Mouse (Mus musculus) cortical plate, adult 2 months (tissue): ENCODE data around the gene Ptprd.

Experiments
- CTCF ChIP-seq: fragments of 200-500 bp; IDR thresholded peaks from 2 replicates; pipeline ENCODE4 v1.5.1; 2011; ENCODE audit warnings: mild to moderate bottlenecking, control low read depth, low read length; ENCODE audit not compliant: insufficient read depth; ENCODE audit errors: extremely low read depth
- POLR2A ChIP-seq: fragments of 200-500 bp; IDR thresholded peaks from 2 replicates; pipeline ENCODE4 v1.6.1; 2011; ENCODE audit warnings: mild to moderate bottlenecking, low read length, control low read depth; ENCODE audit not compliant: insufficient read depth; ENCODE audit errors: extremely low read depth

DNA sequence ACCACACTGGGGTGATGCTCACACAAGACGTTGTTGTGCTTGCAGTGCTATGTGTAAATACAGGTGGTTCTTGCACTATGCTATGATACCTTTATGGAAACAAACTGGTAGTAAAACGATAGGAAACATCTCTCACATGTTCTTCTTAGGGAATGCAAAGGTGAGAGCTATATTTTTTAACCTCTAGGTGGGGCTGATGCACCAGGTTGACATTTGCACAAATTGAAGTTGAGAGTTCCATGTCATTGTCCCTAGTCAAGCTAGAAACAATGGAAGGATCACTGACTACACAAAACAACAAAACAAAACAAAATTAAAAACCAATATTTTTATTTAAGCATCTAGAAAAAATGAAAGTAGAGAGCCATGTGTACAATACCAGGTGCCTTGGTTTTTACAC is 250.1 kb downstream of the Ptprd start:
- TF ChIP-seq CTCF (0 out of 2 replicates have a peak, but pooled peaks have one; percentile 1), POLR2A (no peak)
